8 mouse cellular contexts compared by ENCODE assay signal in genomic region chr4:9185156-9185875, GRCm38 (mm10).
A peak's percentile ranks its signal among the peaks of the same experiment; 100 is the strongest.
DNase-seq lines count a peak whose midpoint lies in the region; ATAC-seq and TF ChIP-seq lines count a peak whose summit lies in the region.

No protein-coding gene starts in this region.

- H3K4me2 ChIP-seq in embryonic facial prominence, embryonic 12.5 days (replicated peaks): peak overlapping the region; percentile 44
- H3K4me2 ChIP-seq in hindbrain, embryonic 16.5 days (ENCODE audit: low read length): peak overlapping the region; percentile 46
- peak overlapping the region; percentile 18 for H3K4me2 ChIP-seq in myocyte (ENCODE audit: low read depth)

- H3K36me3 ChIP-seq in embryonic facial prominence, embryonic 12.5 days: no peaks in the 10 kb centered on the region
- H3K36me3 ChIP-seq in hindbrain, embryonic 16.5 days (ENCODE audit: control insufficient read depth, insufficient read depth, low read length): no peaks in the 10 kb centered on the region
- no peaks in the 10 kb centered on the region for H3K36me3 ChIP-seq in myocyte (ENCODE audit: control insufficient read depth, insufficient read depth)

- no peak for DNase-seq in frontal cortex, postnatal 10 days (ENCODE audit: low spot score in 2 of 2)
- no peak for DNase-seq in thymus, postnatal 10 days (ENCODE audit: low spot score in 2 of 2)
- no peak for DNase-seq in left cerebral cortex, adult 9 months (ENCODE audit: low spot score in 2 of 2)
- DNase-seq in urinary bladder, postnatal 36 days (ENCODE audit: low spot score in 2 of 2): no peak

- H3K9ac ChIP-seq in embryonic facial prominence, embryonic 12.5 days: no peak overlapping the region
- no peak overlapping the region for H3K9ac ChIP-seq in hindbrain, embryonic 16.5 days (ENCODE audit: low read depth, low read length)

- H3K4me3 ChIP-seq in embryonic facial prominence, embryonic 12.5 days: no peak overlapping the region
- H3K4me3 ChIP-seq in hindbrain, embryonic 16.5 days (ENCODE audit: low read length): no peak overlapping the region
- H3K4me3 ChIP-seq in myocyte: no peak overlapping the region

- no peaks in the 10 kb centered on the region for H3K9me3 ChIP-seq in embryonic facial prominence, embryonic 12.5 days
- no peaks in the 10 kb centered on the region for H3K9me3 ChIP-seq in hindbrain, embryonic 16.5 days (ENCODE audit: control insufficient read depth, low read length)

- H3K27ac ChIP-seq in embryonic facial prominence, embryonic 12.5 days: peak overlapping the region; percentile 38; the same call in 1 of the 2 replicates
- no peak overlapping the region for H3K27ac ChIP-seq in hindbrain, embryonic 16.5 days (ENCODE audit: low read depth, low read length)

- WGBS in embryonic facial prominence, embryonic 12.5 days: 44% methylated on average over 14 of the region's 14 CpGs
- 38% methylated on average over 14 of the region's 14 CpGs for WGBS in hindbrain, embryonic 16.5 days

- H3K79me2 ChIP-seq in myocyte (ENCODE audit: control insufficient read depth, insufficient read depth): no peaks in the 10 kb centered on the region

- peak; percentile 22 for ATAC-seq in frontal cortex, adult (ENCODE audit: low TSS enrichment)
- ATAC-seq in embryonic facial prominence, embryonic 12.5 days (ENCODE audit: insufficient number of reproducible peaks, insufficient read depth, low FRiP score, low TSS enrichment): no peak
- ATAC-seq in hindbrain, embryonic 16.5 days: no peak

- H3ac ChIP-seq in myocyte (ENCODE audit: control insufficient read depth, insufficient read length): no peak overlapping the region

- no peaks in the 10 kb centered on the region for H3K27me3 ChIP-seq in embryonic facial prominence, embryonic 12.5 days
- no peaks in the 10 kb centered on the region for H3K27me3 ChIP-seq in hindbrain, embryonic 16.5 days (replicated peaks; ENCODE audit: control insufficient read depth, insufficient read depth, low read length)
- H3K27me3 ChIP-seq in myocyte (ENCODE audit: control insufficient read depth, insufficient read depth, insufficient read length): no peaks in the 10 kb centered on the region

- H3K4me1 ChIP-seq in embryonic facial prominence, embryonic 12.5 days: peaks cover 8% of the 10 kb centered on the region; the same call in 1 of the 2 replicates
- H3K4me1 ChIP-seq in hindbrain, embryonic 16.5 days (ENCODE audit: control insufficient read depth, insufficient read depth, low read depth, low read length): peaks cover 11% of the 10 kb centered on the region

- TF ChIP-seq POLR2A in myocyte (IDR thresholded peaks at IDR 0.05; ENCODE audit: insufficient read length, low read depth): no peak

TF ChIP-seq in myocyte, 11 proteins besides CTCF, POLR2A, EP300 and RAD21:
- TF ChIP-seq POLR2AphosphoS2 (IDR thresholded peaks at IDR 0.05; ENCODE audit: insufficient read length, low read depth) (no peak), TCF3 (IDR thresholded peaks at IDR 0.05; ENCODE audit: insufficient read length, low read depth) (no peak), MYOD1 (IDR thresholded peaks at IDR 0.05; ENCODE audit: control insufficient read depth in 1 of 3, insufficient read length in 2 of 3, low read depth in 2 of 3) (no peak), CEBPB (IDR thresholded peaks at IDR 0.05; ENCODE audit: insufficient read depth, poor library complexity, severe bottlenecking) (no peak), MAX (IDR thresholded peaks at IDR 0.05; ENCODE audit: low read depth) (no peak), TCF12 (IDR thresholded peaks at IDR 0.05; ENCODE audit: insufficient read depth, poor library complexity, severe bottlenecking) (no peak), MYOG (IDR thresholded peaks at IDR 0.05; ENCODE audit: control insufficient read depth in 1 of 3, insufficient read depth in 1 of 3, insufficient read length in 2 of 3, low read depth in 2 of 3) (no peak), E2F4 (IDR thresholded peaks at IDR 0.05; ENCODE audit: insufficient read depth) (no peak), REST (IDR thresholded peaks at IDR 0.05; ENCODE audit: insufficient read depth, insufficient read length) (no peak), SRF (IDR thresholded peaks at IDR 0.05; ENCODE audit: control insufficient read depth, insufficient read length, low read depth) (no peak), USF1 (IDR thresholded peaks at IDR 0.05; ENCODE audit: low read depth) (no peak)
